Mouse (Mus musculus): ENCODE data around the gene Casz1.

The Casz1 gene

GRCm38 (mm10) chr4:148803636-148804035, 593 bp upstream of the Casz1 start:
- DNase-seq: no peak

GRCm38 (mm10) chr4:148804780-148805160, 541 bp downstream of the Casz1 start:
- no peak for DNase-seq

- DNase-seq: no peak
Observed at GRCm38 (mm10) chr4:148805161-148805810, 1.1 kb downstream of the Casz1 start.

GRCm38 (mm10) chr4:148805811-148806747, 1.9 kb downstream of the Casz1 start:
- DNase-seq: no peak

- peak; percentile 23 for DNase-seq
Observed at GRCm38 (mm10) chr4:148806836-148807235, 2.6 kb downstream of the Casz1 start.

- DNase-seq: no peak
Observed at GRCm38 (mm10) chr4:148807397-148807796, 3.2 kb downstream of the Casz1 start.

- no peak for DNase-seq
Observed at GRCm38 (mm10) chr4:148808839-148809238, 4.6 kb downstream of the Casz1 start.

- DNase-seq: no peak
Observed at GRCm38 (mm10) chr4:148810706-148811105, 6.5 kb downstream of the Casz1 start.

- no peak for DNase-seq
Observed at GRCm38 (mm10) chr4:148811940-148812339, 7.7 kb downstream of the Casz1 start.

- no peak for DNase-seq
Observed at GRCm38 (mm10) chr4:148813247-148813646, 9.0 kb downstream of the Casz1 start.

- DNase-seq: no peak
Observed at GRCm38 (mm10) chr4:148816556-148816955, 12.3 kb downstream of the Casz1 start.

GRCm38 (mm10) chr4:148818161-148818560, 13.9 kb downstream of the Casz1 start:
- DNase-seq: no peak

GRCm38 (mm10) chr4:148820171-148820570, 15.9 kb downstream of the Casz1 start:
- no peak for DNase-seq

GRCm38 (mm10) chr4:148823281-148823680, 19.1 kb downstream of the Casz1 start:
- no peak for DNase-seq

GRCm38 (mm10) chr4:148830350-148830749, 26.1 kb downstream of the Casz1 start:
- no peak for DNase-seq

- DNase-seq: no peak
Observed at GRCm38 (mm10) chr4:148833245-148833990, 29.2 kb downstream of the Casz1 start.

GRCm38 (mm10) chr4:148836391-148836790, 32.2 kb downstream of the Casz1 start:
- DNase-seq: no peak

- no peak for DNase-seq
Observed at GRCm38 (mm10) chr4:148837046-148837445, 32.8 kb downstream of the Casz1 start.

- no peak for DNase-seq
Observed at GRCm38 (mm10) chr4:148837644-148838043, 33.4 kb downstream of the Casz1 start.

GRCm38 (mm10) chr4:148842302-148842701, 38.1 kb downstream of the Casz1 start:
- DNase-seq: no peak

- DNase-seq: no peak
Observed at GRCm38 (mm10) chr4:148844921-148845320, 40.7 kb downstream of the Casz1 start.

GRCm38 (mm10) chr4:148846203-148846602, 42.0 kb downstream of the Casz1 start:
- no peak for DNase-seq

GRCm38 (mm10) chr4:148846724-148847123, 42.5 kb downstream of the Casz1 start:
- no peak for DNase-seq
